Mouse (Mus musculus) cerebellum, adult 9-10 months (tissue): ENCODE data around the gene Chst5.
A peak's percentile ranks its signal among the peaks of the same experiment; 100 is the strongest.

Source experiments
- DNase-seq: peaks from one replicate; pipeline ENCODE4 v3.0.0; 2022

Gene Chst5

DNA sequence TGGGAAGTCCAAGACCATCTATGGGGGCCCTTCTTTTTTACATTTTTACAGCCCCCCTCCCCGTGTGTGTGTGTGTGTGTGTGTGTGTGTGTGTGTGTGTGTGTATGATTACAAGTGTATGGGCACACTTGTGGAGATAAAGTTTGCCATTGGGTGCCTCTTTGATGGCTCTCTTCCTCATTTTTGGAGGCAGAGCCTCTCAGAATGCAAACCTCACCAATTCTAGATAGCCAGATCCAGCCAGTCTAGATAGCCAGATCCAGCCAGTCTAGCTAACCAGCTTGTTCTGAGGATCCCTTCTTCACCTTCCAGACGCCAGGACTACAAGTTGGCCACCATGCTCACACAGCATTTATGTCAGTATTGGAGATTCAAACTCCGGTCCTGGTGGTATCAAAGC lies 39.0 kb downstream of the Chst5 start:
- no peak for DNase-seq

DNA sequence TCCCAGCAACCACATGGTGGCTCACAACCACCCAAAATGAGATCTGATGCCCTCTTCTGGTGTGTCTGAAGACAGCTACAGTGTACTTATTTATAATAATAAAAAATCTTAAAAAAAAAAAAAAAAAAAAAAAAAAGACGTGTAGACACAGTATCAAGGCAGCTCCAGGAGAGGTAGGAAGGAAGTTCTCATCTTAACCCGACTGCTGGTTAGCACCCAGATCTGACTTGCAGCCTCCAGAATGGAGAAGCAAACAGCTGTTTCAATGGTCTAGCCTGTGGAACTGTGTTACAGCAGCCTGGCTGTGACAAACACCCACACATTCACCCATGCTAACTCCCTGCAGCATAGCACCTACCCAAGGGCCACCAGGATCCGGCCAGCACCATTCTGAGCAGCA lies 39.9 kb downstream of the Chst5 start:
- DNase-seq = no peak

DNA sequence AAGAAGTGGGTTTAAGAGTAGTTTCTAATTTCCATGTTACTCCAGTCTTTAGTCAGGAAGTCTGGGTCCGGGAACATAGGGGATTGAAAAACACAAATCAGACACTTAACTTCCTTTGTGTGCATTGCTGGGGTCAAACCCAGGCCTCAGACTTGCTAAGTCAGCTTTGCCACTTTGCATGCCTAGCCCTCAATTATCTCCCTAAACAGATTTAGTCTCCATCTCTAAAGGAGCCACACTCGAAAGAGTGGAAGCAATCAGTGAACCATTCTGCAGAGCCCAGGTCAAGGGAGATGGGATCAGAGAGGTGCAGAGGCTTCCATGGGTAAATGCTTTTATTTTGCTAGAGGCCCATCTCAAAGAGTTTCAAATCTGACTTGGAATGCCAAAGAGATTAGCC lies 41.6 kb downstream of the Chst5 start:
- DNase-seq = no peak

DNA sequence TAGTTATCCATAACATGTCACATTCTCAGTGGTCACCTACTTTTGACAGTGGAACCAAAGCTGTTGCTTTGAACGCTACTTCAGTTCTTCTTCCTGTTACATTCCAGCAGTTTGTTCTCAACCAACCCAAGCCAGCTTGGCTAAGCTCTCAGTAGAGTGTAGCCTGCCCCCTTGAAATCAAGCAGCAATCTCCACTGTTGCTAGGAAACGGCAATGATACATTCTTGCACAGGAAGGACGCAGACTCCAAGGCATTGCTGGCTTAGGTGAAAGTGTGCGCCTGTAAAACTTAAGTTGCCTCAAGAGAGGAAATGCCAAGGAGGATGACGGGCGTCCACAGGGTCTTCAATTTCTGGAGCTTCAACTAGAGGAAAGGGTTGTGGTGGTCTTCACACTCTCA lies 44.4 kb downstream of the Chst5 start:
- DNase-seq = no peak

DNA sequence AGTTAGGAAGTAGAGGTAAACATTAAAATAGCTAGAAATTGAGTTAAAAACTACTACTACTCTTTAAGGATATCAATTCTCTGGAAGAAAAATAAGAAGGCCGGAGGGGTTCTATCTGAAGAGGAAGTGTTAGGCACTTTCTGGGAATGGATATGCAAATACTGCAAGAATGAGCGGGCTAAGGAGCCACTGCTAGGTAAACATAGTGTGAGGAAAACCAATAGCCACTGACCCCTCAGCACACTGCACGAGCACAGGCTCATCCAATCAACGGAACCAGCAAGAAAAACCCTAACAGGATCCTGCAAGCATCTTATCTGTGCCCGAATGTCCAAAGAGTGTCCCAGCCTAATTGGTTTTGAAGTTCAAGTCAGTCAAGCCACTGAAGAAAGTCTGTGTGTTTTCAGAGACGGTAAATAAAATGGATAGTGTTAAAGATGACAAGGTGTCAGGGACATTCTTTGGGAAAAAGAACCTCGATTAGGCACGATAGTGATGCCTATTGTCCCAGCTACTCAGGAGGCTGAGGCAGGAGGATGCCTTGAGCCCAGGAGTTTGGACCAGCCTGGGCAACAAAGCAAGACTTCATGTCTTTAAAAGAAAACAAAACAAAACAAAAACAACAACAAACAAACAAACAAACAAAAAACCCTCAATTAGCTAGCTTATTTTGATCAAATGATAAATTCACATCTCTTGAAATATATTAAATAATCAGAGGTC lies 45.0 kb downstream of the Chst5 start:
- DNase-seq = no peak

DNA sequence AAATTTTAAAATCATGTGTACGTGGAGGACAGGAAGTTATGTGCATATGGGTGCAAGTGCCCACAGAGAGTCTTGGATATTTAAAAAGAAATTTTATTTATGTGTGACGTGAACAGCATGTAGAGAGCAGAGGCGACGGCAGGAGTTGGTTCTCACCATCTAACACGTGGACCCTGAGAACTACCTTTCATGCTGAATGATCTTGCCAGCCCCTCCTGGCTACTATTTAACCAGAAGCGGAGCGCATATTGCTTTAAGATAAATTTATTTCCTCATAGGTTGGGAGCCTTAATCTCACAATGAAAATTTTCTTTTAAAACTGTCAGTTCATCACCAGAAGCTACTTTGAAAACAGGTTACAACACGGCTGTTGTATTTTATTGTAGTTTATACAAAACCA lies 45.6 kb downstream of the Chst5 start:
- no peak for DNase-seq

DNA sequence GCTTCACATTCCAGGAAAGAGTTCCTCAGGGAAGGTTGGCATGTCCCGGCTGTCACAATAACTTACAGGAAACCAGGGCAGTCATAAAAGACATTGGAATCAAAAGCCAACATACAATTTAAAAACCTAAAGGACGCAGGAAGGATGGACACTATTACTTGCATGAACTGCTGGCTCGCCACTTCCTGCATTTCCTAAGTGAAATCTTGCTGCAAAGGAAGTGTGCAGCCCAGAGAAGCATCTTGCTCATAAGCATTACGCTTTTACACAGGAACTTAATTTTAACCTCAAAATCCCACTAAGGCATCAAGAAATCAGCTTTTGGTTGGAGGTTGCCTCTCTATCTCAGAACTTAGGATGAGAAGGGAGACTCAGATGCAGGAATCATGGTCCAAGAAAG lies 47.0 kb downstream of the Chst5 start:
- no peak for DNase-seq

DNA sequence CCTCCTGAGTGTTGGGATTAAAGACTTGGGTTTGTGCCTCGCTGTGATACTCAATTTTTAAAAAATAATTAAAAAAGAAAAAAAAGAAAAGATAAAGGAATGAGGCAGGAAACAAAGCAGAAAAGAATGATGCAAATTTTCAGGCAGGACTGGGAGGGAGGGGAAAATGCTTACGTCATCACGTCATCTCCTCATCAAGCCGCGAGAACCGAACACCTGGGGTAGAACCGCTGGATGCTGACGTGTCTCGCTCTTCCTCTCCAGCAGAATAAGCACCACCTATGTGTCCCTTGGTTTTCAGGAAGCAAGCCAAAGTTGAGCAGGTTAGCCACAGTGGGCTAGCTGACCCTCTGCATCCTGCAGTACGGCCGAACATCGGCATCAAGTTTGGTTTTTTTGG lies 54.3 kb downstream of the Chst5 start:
- no peak for DNase-seq

DNA sequence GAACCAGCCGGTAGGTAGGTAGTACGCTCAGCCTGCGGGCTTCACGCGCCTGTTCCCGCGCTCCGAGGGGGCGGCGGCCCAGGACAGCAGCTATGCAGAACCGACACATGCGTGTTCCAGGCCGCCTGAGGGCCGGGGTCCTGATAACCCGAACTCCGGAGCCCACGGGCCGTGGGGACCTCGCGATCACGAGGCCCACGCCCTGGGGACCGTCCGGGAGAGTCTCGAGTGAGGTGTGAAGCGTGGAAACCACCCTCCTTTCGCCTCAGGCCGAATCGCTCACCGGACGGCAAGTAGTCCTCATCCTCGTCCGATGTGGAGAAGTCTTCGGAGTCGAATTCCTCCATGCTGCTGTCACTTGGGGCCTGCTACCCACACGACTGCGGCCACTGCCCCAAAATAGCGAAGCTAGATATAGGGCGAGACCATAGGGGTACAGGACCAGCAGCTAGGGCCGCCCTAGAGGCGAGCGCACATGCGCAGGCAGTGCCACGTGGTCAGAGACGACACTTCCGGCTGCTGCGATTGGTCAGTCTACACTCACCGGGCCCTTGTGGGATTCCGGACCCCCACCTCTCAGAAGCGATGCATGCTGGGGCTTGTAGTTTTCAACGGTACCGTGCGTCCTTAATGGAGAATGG lies 56.3 kb downstream of the Chst5 start, which contains the start of gene Cfdp1:
Cfdp1 (minus strand) TSS at position 431 of the 641 bp plus-strand sequence.
- peak; percentile 95 for DNase-seq

DNA sequence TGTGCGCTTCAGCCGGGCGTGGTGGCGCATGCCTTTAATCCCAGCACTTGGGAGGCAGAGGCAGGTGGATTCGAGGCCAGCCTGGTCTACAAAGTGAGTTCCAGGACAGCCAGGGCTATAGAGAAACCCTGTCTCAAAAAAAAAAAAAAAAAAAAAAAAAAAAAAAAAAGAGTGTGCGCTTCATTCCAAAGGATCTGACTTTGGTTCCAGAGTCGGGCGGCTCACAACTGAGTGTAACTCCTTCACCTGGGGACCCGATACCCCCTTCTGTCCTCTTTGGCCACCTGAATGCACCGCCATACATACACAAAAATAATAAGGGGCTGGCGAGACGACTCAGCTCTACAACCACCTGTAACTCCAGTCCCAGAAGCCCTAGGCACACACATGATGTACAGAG lies 57.0 kb downstream of the Chst5 start:
- DNase-seq = peak; percentile 46

DNA sequence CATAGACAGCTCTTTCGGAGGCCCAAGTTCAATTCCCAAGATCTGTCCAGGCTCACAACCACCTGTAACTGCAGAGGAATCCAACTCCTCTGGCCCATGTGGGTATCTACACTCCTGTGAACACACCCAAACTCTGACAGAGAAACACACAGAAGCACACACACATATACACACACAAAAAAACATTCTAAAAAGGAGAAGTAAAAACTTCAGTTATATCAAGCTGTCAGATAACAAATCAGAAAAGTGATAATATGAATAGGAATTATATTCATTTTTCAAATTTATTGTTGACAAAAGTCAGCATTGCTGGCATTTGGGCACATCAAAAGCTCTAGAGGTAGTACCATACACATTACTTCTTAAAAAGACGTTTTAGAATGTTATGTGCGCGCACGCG lies 63.5 kb downstream of the Chst5 start:
- no peak for DNase-seq
